Mouse (Mus musculus) brown adipose tissue, adult 24 weeks (tissue): Measurements from ENCODE around the gene Tcea2. TPM values are rescaled to one million over a fixed set of nuclear protein-coding genes. Genes with fewer than 3 reads are reported as not detected.

Experiments used
- H3K27ac ChIP-seq: fragments of 200-500 bp; replicated peaks from 2 replicates; pipeline ENCODE4 v1.5.1; 2012; ENCODE audit warnings: low read depth, mild to moderate bottlenecking, low read length
- H3K4me1 ChIP-seq: fragments of 200-500 bp; 2 replicates; pipeline ENCODE4 v1.6.1; 2012; ENCODE audit warnings: low read length, mixed read lengths; ENCODE audit not compliant: control insufficient read depth, insufficient read depth, insufficient read length
- H3K4me3 ChIP-seq: fragments of 200-500 bp; 2 replicates; pipeline ENCODE4 v1.5.1; 2012; ENCODE audit warnings: low read depth, mild to moderate bottlenecking, low read length, moderate library complexity; ENCODE audit not compliant: insufficient read depth
- polyA plus RNA-seq: library from polyadenylated mRNA; stranded (reverse); fragments of >200 nt; gene quantifications from 2 replicates; pipeline ENCODE4 v1.2.4, GENCODE M21; 2012; ENCODE audit not compliant: missing spikeins, insufficient read depth, insufficient read length

Tcea2 gene
- polyA plus RNA-seq, 1 experiment: 3.2 TPM

DNA sequence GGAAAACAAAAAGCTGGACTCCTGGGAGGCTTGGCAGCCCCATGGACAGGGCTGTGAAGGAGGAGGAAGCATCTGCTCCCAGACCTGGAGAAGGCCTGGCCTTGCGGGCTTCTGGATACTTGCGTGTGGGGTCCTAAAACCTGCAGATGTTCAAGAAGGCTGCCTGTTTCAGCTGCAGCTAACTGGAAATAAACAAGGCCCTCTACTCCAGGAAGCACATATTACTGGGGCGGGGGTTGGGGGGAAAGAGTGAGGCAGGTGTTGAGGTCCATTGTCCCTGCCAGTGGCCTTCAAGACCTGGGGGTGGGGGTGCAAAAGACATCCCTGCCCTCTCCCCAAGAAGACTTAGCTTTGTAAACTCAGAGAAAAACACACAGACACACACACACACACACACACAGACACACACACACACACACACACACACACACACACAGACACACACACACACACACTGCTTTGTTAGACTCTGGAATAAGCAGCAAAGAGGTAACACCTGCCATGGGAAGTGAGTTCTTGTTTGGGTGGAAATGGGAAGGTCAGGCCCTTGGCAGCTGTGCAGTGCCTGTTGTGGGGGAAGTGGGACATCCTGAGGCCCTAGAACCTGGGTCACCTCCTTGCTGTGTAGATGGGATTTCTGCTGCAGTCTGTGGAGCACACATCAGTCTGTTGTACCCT is 17.4 kb upstream of the Tcea2 start:
- peak overlapping the region; percentile 93 for H3K27ac ChIP-seq

DNA sequence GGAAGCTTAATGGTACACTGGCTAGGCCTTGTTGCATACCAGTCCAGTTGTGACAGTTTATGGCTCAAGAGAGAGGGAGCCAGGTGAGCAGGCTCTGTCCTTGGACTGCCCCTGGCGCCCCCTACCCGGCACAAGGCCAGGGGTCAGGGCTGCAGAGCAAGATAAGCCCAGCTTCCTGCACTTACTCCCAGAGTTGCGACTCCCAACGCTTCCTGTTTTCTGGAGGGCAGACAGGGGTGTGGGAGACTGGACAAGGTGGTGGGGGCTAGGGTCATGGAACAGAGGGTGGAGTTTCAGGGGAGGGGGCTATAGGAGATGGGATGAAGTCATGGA is 16.8 kb upstream of the Tcea2 start:
- Histone ChIP-seq H3K4me3 (no peak overlapping the region), H3K4me1 (peaks cover 20% of the 10 kb centered on the region), H3K27ac (peak overlapping the region; percentile 93)

More for the DNA sequence above, 17.4 kb upstream of the Tcea2 start:
- H3K4me1 ChIP-seq: peaks cover 20% of the 10 kb centered on the region
- no peak overlapping the region for H3K4me3 ChIP-seq

DNA sequence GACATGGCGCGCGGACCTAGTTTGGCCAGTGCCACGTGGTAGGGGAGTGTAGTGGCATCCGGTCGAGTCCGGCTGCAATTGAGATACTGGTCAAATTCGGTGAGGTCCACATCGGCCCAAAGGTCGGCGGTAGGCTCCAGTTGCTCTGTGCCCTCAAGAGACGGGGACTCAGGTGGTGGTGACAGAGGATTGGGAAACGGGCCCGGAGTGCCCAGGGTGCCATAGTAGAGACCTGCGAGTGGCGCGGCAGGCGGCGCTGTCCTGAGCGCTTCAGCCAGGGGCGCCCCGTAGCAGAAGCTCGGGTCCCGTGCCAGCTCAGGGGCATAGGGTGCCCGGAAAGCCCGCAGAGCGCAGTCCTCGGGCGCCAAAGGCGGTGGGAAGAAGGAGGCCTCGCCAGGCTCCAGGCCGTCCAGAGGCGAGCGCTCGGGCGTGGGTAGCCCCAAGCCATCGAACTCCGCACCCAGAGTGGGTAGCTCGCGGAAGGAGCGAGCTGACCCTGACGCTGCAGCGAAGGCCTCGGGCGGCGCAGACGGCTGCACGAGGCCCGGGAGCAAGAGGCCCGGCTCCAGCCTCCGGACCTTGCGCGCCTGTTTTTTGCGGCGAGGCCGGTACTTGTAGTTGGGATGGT is 9.7 kb upstream of the Tcea2 start:
- H3K4me3 ChIP-seq: peak overlapping the region; percentile 76
- peaks cover 22% of the 10 kb centered on the region for H3K4me1 ChIP-seq
- H3K27ac ChIP-seq: peak overlapping the region; percentile 79

DNA sequence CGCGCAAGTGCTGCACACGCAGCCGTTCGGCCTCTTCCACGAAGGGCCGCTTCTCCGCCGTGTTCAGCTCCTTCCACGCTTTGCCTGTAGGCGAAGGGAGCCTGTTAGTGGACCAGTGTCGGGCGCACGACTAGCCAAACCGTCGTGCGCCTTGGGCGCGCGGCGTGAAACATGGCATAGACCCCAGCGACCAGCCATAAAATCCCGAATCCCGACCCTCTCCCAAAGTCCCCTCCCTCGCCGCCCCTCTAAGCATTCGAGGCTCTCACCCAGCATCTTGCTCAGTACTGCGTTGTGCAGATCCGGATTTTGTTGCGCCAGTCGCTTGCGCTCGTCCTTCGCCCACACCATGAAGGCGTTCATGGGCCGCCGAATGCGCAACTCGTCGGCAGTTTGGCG is 9.2 kb upstream of the Tcea2 start:
- H3K4me1 ChIP-seq: peaks cover 22% of the 10 kb centered on the region
- peak overlapping the region; percentile 76 for H3K4me3 ChIP-seq
- peak overlapping the region; percentile 79 for H3K27ac ChIP-seq

DNA sequence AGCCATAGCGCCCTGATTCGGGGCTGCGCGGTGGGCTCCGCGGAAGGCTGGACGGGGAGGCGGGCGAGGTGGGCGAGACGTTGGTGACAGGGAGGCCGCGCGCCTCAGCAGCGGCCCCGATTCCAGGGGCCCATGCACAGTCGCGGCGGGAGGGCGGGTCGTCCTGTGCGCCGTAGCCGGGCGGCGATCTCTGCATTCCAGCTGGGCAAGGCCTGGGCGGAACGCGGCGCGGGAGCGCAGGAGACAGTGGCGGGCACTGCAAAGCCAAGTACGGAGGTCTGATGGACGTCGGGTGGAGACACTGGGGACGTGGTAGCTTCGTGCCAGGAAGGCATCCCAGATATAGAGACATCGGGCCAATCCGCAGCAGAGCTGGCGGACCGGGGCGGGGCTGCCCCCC is 8.8 kb upstream of the Tcea2 start, which contains the start of gene Sox18:
Sox18 (minus strand) TSS at position 315 of the 400 bp plus-strand sequence.
- Histone ChIP-seq H3K4me1 (peaks cover 25% of the 10 kb centered on the region), H3K27ac (peak within 1 kb of the TSS; percentile 89), H3K4me3 (peak within 1 kb of the TSS; percentile 76)

DNA sequence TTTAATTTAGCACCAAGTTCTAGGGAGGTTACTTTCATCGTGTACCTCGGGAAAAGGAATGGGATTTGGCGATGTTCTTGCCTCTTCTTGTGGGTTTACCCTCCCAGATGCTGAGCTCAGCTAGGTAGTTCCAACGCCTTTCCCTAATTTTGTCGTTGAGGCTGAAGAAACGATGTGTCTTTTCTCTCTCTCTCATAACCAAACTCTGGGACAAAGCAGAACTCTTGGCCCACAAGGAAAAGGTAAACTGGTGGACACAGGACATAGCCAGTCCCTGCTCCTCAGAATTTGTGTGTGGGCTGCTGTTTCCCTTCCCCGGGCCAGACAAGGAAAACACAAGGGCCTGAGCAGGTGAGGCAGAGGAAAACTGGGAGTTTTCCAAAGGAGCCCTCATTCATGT is 8.1 kb upstream of the Tcea2 start:
- Histone ChIP-seq H3K27ac (peak overlapping the region; percentile 89), H3K4me1 (peaks cover 25% of the 10 kb centered on the region), H3K4me3 (peak overlapping the region; percentile 76)

DNA sequence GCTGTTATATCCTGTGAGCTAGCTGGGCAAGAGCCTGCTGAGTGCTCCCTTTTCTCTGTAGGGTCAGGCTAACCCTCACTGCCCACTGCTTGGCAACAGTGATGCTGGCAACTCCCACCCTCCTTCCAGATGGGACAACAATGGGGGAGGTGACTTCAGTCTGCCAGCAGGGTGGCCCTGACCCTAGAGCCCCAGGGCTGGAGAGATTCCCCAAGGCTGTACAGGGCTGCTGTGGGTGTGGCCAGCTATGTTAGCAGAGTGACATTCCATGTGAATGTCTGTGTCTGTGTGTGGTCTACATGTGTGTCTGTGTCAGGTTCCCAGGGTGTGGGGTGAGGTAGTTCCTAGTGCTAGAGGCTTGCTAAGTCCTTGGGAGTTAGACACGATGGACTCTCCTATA is 6.6 kb upstream of the Tcea2 start:
- peak overlapping the region; percentile 89 for H3K27ac ChIP-seq
- peaks cover 29% of the 10 kb centered on the region for H3K4me1 ChIP-seq
- H3K4me3 ChIP-seq: peak overlapping the region; percentile 1; the same call in 1 of the 2 replicates

DNA sequence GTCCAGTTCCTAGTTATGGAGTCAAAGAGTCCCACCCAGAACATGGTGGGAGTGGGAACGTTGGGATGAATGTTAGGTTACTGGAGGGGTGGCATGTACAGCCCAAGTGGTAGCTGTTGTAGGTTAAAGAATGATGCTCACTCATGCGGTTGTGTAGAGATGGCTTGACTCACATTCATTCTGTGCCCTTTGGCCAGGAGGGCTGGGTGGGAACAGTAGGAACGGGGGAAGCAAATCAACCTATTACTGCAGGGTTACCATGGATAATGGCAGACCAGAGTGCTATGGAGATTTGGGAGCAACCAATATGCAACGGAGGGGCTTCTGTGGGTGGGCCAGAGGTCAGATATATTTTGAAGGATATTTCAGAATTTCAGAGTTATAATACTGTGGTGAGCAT is 5.2 kb upstream of the Tcea2 start:
- peaks cover 31% of the 10 kb centered on the region for H3K4me1 ChIP-seq
- no peak overlapping the region for H3K4me3 ChIP-seq
- H3K27ac ChIP-seq: peak overlapping the region; percentile 89

DNA sequence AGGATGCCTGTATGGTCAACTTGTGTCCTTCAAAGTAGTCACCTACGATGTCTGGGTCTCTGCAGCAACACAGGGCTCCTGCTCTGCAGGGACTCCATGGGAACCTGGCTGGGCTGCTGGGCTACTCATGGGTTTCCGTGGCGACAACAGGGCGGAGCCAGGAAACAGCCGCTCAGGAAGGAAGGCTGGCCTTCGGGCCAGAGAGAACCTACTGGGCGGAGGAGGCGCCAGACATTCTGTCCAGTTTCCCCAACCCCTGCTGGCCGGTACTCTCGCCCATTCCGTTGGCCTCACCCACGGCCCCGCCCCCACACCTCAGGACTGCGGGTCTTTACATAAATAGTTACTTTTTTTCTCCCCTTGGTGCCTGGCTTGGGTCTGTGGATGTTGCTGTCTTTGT is 4.7 kb upstream of the Tcea2 start:
- Histone ChIP-seq H3K27ac (peak overlapping the region; percentile 99), H3K4me1 (peaks cover 31% of the 10 kb centered on the region), H3K4me3 (peak overlapping the region; percentile 54)

DNA sequence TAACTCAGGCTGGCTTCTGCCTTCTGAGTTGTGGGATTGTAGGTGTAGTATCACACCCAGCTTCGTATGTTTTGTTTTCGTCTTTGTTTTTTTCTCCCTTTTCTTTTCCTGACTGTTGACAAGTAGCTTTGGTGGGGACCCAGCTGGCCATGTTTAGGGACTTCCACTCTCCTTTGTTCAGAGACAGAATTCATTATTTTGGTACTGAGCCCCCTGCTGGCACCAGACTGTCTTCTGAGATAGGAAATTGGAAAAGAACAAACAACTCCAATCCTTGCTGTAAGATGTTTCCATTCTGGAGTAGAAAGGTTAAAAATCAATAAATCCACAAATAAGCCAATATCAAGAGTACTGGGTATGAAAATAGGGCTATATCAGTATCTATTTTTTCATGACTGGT is 3.7 kb upstream of the Tcea2 start:
- H3K27ac ChIP-seq: peak overlapping the region; percentile 99
- H3K4me1 ChIP-seq: peaks cover 36% of the 10 kb centered on the region
- H3K4me3 ChIP-seq: peak overlapping the region; percentile 31; the same call in 1 of the 2 replicates

DNA sequence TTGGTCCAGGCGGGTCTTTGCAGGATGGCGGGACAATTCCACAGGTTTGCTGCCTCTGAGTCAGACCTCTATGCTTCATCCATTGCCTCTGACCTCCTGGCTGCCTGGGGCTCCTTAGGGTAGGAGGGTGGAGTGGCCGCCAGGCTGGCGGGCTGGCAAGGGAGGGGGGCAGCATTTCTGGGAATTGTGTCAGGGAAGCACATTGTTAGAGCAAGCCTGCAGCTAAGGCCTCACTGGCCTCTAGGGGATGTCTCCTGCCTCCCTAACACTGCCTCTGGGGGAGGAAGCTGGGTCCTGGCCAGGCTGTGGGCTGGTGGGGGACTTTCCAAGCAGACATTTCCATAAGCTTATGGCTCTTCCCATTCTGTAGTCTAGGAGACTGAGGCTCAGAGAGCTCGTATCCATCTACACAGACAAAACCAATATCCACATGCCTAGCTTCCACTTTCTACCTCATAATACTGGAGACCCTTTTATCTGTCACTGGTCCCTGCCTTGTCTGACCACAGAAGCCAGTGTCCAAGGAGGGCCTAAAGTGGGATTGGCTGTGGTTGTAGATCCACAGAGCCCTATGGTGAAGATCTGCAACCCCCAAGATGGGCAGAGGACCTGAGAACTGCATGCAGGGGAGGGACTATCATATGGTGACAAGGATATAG is 2.9 kb upstream of the Tcea2 start:
- H3K4me1 ChIP-seq: peaks cover 36% of the 10 kb centered on the region
- H3K27ac ChIP-seq: peak overlapping the region; percentile 99
- H3K4me3 ChIP-seq: peak overlapping the region; percentile 31

DNA sequence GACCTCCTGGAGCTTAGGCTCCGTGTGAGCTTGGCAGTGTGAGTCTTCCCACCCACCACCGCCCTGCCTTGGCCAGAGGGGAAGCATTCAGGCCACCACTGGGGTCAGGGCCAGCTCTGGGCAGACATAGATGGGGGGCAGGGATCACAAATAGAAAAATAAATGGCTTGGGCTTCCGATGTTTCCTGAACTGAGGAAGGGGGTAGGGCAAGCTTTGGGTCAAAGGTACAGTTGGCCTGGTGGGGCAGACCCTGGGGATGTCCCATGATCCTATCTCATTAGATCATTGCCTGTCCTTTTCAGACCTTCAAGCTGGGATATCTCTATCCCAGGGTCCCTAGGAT is 2.4 kb upstream of the Tcea2 start:
- H3K27ac ChIP-seq: peak overlapping the region; percentile 99
- peak overlapping the region; percentile 16; the same call in 1 of the 2 replicates for H3K4me3 ChIP-seq
- peaks cover 33% of the 10 kb centered on the region for H3K4me1 ChIP-seq

DNA sequence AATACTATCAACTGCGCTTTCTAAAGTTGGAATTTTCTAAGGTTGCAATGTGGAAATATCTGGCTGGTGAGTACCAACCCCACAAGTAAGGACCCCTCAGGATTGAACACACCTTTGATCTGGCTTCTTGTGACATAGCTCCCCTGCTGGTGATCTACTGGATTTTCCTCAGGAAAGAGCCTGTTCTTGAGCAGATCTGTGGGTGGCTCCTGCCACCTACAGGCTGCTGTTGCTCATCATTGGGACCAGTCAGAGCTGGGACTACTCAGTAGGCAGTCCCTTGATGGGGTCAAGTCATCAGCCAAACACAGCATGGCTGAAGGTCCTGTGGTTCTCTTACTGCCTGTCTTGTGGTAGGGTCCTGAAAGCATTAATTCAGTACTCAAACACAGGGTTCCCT is 1.3 kb upstream of the Tcea2 start:
- Histone ChIP-seq H3K27ac (peak overlapping the region; percentile 99), H3K4me1 (peaks cover 25% of the 10 kb centered on the region), H3K4me3 (no peak overlapping the region)

DNA sequence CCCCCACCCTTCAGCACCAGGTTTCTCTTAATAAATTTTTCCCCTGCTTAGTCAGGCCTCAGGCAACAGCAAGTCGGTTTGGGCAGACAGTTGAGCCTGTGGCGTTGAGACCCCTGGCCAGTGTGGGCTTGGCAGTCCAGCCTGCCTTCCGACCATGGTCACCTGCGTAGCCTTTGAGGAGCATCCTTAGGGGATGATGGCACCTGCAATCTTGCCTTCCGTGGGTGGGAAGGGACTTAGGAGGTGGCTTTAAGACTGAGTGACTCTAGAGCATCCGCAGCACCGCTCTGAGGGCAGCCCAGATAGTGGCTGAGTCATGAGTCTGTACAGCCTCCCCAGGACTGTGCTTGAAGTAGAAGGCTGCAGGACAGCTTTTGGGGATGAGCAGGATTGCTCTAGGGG is 607 bp downstream of the Tcea2 start:
- no peak overlapping the region for H3K27ac ChIP-seq

DNA sequence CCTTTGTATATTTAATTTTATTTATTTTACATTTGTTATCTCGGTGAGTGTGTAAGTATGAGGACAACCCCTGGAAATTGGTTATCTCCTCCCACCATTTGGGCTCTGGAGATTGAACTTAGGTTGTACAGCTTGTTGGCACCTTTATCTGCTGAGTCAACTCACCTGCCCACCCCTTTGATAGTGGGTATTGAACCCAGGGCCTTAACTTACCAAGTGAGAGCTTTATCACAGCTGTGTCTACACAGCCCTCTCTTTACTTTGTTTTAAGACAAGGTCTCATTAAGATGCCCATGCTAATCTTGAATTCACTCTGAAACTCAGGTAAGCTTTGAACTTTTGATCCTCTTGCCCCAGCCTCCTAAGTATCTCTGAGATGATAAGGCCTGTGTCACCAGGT is 1.9 kb downstream of the Tcea2 start:
- Histone ChIP-seq H3K27ac (no peak overlapping the region), H3K4me3 (no peak overlapping the region), H3K4me1 (peaks cover 11% of the 10 kb centered on the region)

More for the DNA sequence above, 607 bp downstream of the Tcea2 start:
- Histone ChIP-seq H3K4me3 (peak overlapping the region; percentile 80), H3K4me1 (peaks cover 14% of the 10 kb centered on the region)
